Mouse (Mus musculus) myocyte (in vitro differentiated cells): Measurements from ENCODE around the gene Brpf1.

Source experiments
- CEBPB ChIP-seq: IDR thresholded peaks from 2 replicates; pipeline ENCODE4 v1.6.1; 2011; ENCODE audit warnings: mild to moderate bottlenecking, moderate library complexity; ENCODE audit not compliant: poor library complexity, insufficient read depth, severe bottlenecking
- E2F4 ChIP-seq: IDR thresholded peaks from one replicate; pipeline ENCODE4 v1.6.1; 2011; ENCODE audit warnings: mild to moderate bottlenecking, control low read depth, moderate library complexity; ENCODE audit not compliant: insufficient read depth
- MAX ChIP-seq: IDR thresholded peaks from one replicate; pipeline ENCODE4 v1.6.1; 2011; ENCODE audit warnings: low read depth, mild to moderate bottlenecking, control low read depth
- MYOD1 ChIP-seq, 3 experiments: IDR thresholded peaks; one replicate each; pipeline ENCODE4 v1.6.1; 2011; ENCODE audit warnings: control low read depth in 2 of 3, low read depth in 2 of 3, mild to moderate bottlenecking in 2 of 3, moderate library complexity in 1 of 3; ENCODE audit not compliant: insufficient read length in 2 of 3, control insufficient read depth in 1 of 3
- MYOG ChIP-seq, 3 experiments: IDR thresholded peaks; one replicate each; pipeline ENCODE4 v1.6.1; 2011; ENCODE audit warnings: control low read depth in 2 of 3, low read depth in 2 of 3, mild to moderate bottlenecking in 2 of 3; ENCODE audit not compliant: insufficient read length in 2 of 3, control insufficient read depth in 1 of 3, insufficient read depth in 1 of 3
- POLR2A ChIP-seq: IDR thresholded peaks from one replicate; pipeline ENCODE4 v1.6.1; 2011; ENCODE audit warnings: low read depth, mild to moderate bottlenecking, control low read depth, moderate library complexity; ENCODE audit not compliant: insufficient read length
- POLR2AphosphoS2 ChIP-seq: IDR thresholded peaks from one replicate; pipeline ENCODE4 v1.6.1; 2011; ENCODE audit warnings: low read depth, control low read depth; ENCODE audit not compliant: insufficient read length
- SRF ChIP-seq: IDR thresholded peaks from one replicate; pipeline ENCODE4 v1.6.1; 2011; ENCODE audit warnings: low read depth; ENCODE audit not compliant: control insufficient read depth, insufficient read length
- TCF12 ChIP-seq: IDR thresholded peaks from one replicate; pipeline ENCODE4 v1.6.1; 2011; ENCODE audit warnings: mild to moderate bottlenecking, control low read depth; ENCODE audit not compliant: poor library complexity, insufficient read depth, severe bottlenecking
- USF1 ChIP-seq: IDR thresholded peaks from one replicate; pipeline ENCODE4 v1.6.1; 2011; ENCODE audit warnings: low read depth, mild to moderate bottlenecking, control low read depth, moderate library complexity

GRCm38 (mm10) chr6:113315972-113316371 is 9.0 kb downstream of the Brpf1 start:
- no peak for TF ChIP-seq USF1
- no peak for TF ChIP-seq POLR2AphosphoS2
- no peak for TF ChIP-seq POLR2A
- no peak for TF ChIP-seq TCF12
- no peak for TF ChIP-seq MAX
- TF ChIP-seq CEBPB, result no peak
- TF ChIP-seq E2F4, result no peak
- TF ChIP-seq MYOD1 (IDR thresholded peaks at IDR 0.05; ENCODE audit: control insufficient read depth in 1 of 3, insufficient read length in 2 of 3, low read depth in 2 of 3), result no peak
- no peak for TF ChIP-seq MYOG (IDR thresholded peaks at IDR 0.05; ENCODE audit: control insufficient read depth in 1 of 3, insufficient read depth in 1 of 3, insufficient read length in 2 of 3, low read depth in 2 of 3)
- TF ChIP-seq SRF, result no peak
